Mouse (Mus musculus) embryonic facial prominence, embryonic 14.5 days (tissue): ENCODE measurements around the gene Pde10a. TPM values are rescaled to one million over a fixed set of nuclear protein-coding genes. Genes with fewer than 3 reads are reported as not detected.

Experiments
- ATAC-seq: fragments of 200-750 bp; cut with Nextera tagmentation; 2 replicates; pipeline ENCODE4 v1.8.0; 2017; ENCODE audit warnings: low read depth, moderate number of reproducible peaks, moderate TSS enrichment
- DNase-seq: peaks from one replicate; pipeline ENCODE4 v3.0.0-alpha.2; 2015; ENCODE audit warnings: low spot score
- H3K27ac ChIP-seq: fragments of 300-500 bp; sonication (generic); replicated peaks from 2 replicates; pipeline ENCODE4 v1.5.1; 2014; ENCODE audit warnings: low read depth, mild to moderate bottlenecking, low read length, moderate library complexity
- H3K27me3 ChIP-seq: fragments of 300-500 bp; sonication (generic); replicated peaks from 2 replicates; pipeline ENCODE4 v1.6.1; 2014; ENCODE audit warnings: low read length; ENCODE audit not compliant: control insufficient read depth, insufficient read depth
- H3K36me3 ChIP-seq: fragments of 300-500 bp; sonication (generic); 2 replicates; pipeline ENCODE4 v1.6.1; 2014; ENCODE audit warnings: low read length, mixed read lengths; ENCODE audit not compliant: control insufficient read depth, insufficient read depth
- H3K4me1 ChIP-seq: fragments of 300-500 bp; sonication (generic); 2 replicates; pipeline ENCODE4 v1.6.1; 2014; ENCODE audit warnings: antibody characterized with exemption, low read length; ENCODE audit not compliant: control insufficient read depth, insufficient read depth
- H3K4me2 ChIP-seq: fragments of 300-500 bp; sonication (generic); 2 replicates; pipeline ENCODE4 v1.6.1; 2014; ENCODE audit warnings: low read depth, mild to moderate bottlenecking, low read length, moderate library complexity, mixed read lengths
- H3K4me3 ChIP-seq: fragments of 300-500 bp; sonication (generic); 2 replicates; pipeline ENCODE4 v1.5.1; 2014; ENCODE audit warnings: low read depth, mild to moderate bottlenecking, low read length
- H3K9ac ChIP-seq: fragments of 300-500 bp; sonication (generic); 2 replicates; pipeline ENCODE4 v1.6.1; 2014; ENCODE audit warnings: low read depth, mild to moderate bottlenecking, low read length, moderate library complexity, mixed read lengths
- H3K9me3 ChIP-seq: fragments of 300-500 bp; sonication (generic); 2 replicates; pipeline ENCODE4 v1.6.1; 2016; ENCODE audit warnings: low read length; ENCODE audit not compliant: control insufficient read depth
- WGBS: fragments of 180-500 bp; shearing (Covaris S2); extraction: QIAGEN DNeasy Blood & Tissue Kit; methylation state at CpG from one replicate; pipeline ENCODE4 v1.1.7; 2014; 5-methylcytosine and 5-hydroxymethylcytosine counted together
- polyA plus RNA-seq: library from polyadenylated mRNA; unstranded; fragments of >200 nt; fragmentation: Nextera tagmentation; extraction: Ambion mirVana; gene quantifications from 2 replicates; pipeline ENCODE4 v1.2.1, GENCODE M21; 2014

The Pde10a gene
- polyA plus RNA-seq, 1 experiment from 2014 or later, result 2.3 TPM

DNA sequence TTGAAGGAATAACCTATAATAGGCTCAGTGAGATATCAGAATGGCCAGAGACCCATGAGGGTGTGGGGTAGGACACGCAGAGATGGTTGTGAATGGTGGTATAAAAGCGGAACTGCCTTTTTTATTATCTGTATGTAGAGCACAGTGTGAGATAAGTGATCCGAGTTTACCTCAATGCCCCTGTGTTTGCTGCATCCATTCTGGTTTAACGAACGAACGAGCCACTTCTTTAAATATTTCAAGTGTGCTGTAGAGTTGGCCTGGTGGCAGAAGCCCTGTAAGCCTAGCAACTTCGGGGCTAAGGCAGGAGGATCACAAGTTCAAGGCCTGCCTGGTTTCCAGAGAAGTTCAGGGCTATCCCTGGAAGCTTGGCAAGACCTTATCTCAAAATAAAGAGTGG is 346.2 kb downstream of the Pde10a start:
- no peak overlapping the region for H3K27ac ChIP-seq
- no peaks in the 10 kb centered on the region for H3K9me3 ChIP-seq
- H3K9ac ChIP-seq, result no peak overlapping the region
- no peak for ATAC-seq
- H3K4me2 ChIP-seq, result no peak overlapping the region
- H3K27me3 ChIP-seq, result no peaks in the 10 kb centered on the region
- peaks cover 5% of the 10 kb centered on the region; the same call in 1 of the 2 replicates for H3K4me1 ChIP-seq
- DNase-seq, result no peak
- 90% methylated on average over 7 of the region's 7 CpGs for WGBS
- H3K36me3 ChIP-seq, result no peaks in the 10 kb centered on the region
- H3K4me3 ChIP-seq, result no peak overlapping the region

- Histone ChIP-seq H3K9me3 (no peaks in the 10 kb centered on the region), H3K27me3 (no peaks in the 10 kb centered on the region), H3K9ac (no peak overlapping the region), H3K4me1 (peaks cover 5% of the 10 kb centered on the region; the same call in 1 of the 2 replicates), H3K4me3 (no peak overlapping the region), H3K4me2 (no peak overlapping the region), H3K27ac (no peak overlapping the region), H3K36me3 (no peaks in the 10 kb centered on the region)
- 41% methylated on average over 12 of the region's 12 CpGs for WGBS
- no peak; the same call in 1 of the 2 replicates for ATAC-seq
- DNase-seq, result no peak
Observed at GRCm38 (mm10) chr17:8871997-8872593, 346.9 kb downstream of the Pde10a start.

- no peaks in the 10 kb centered on the region for H3K9me3 ChIP-seq
- peaks cover 5% of the 10 kb centered on the region; the same call in 1 of the 2 replicates for H3K4me1 ChIP-seq
- DNase-seq (no peak), ATAC-seq (no peak)
- no peak overlapping the region for H3K27ac ChIP-seq
- WGBS, result 53% methylated on average over 8 of the region's 8 CpGs
- H3K9ac ChIP-seq, result no peak overlapping the region
- no peaks in the 10 kb centered on the region for H3K36me3 ChIP-seq
- no peaks in the 10 kb centered on the region for H3K27me3 ChIP-seq
- H3K4me3 ChIP-seq, result no peak overlapping the region
- no peak overlapping the region for H3K4me2 ChIP-seq
Observed at GRCm38 (mm10) chr17:8872611-8873010, 347.4 kb downstream of the Pde10a start.

DNA sequence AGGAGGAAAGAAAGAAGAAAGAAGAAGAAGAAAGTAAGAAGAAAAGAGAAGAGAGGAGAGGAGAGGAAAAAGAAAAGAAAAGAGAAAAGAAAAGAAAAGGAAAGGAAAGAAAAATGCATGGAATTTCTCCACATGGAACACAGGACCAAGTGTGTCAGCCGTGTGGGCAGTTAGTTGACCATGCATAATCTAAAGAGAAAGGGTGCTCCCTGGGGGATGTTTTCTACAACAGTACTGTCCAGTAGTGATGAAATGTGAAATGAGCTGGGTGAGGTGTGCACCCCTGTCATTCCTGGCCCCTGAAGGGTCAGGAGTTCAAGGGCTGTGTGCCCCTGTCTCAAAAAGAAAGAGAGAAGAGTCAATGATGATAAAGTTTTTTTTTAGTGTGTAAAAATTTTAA is 352.9 kb downstream of the Pde10a start:
- no peak overlapping the region for H3K9ac ChIP-seq
- no peaks in the 10 kb centered on the region for H3K36me3 ChIP-seq
- H3K4me3 ChIP-seq, result no peak overlapping the region
- H3K27ac ChIP-seq, result no peak overlapping the region
- no peaks in the 10 kb centered on the region for H3K4me1 ChIP-seq
- H3K4me2 ChIP-seq, result no peak overlapping the region
- H3K27me3 ChIP-seq, result no peaks in the 10 kb centered on the region
- 57% methylated on average over 1 of the region's 1 CpGs for WGBS
- no peak for ATAC-seq
- DNase-seq, result no peak
- H3K9me3 ChIP-seq, result no peaks in the 10 kb centered on the region

- no peak overlapping the region for H3K4me2 ChIP-seq
- no peaks in the 10 kb centered on the region for H3K4me1 ChIP-seq
- no peak overlapping the region for H3K4me3 ChIP-seq
- DNase-seq, result no peak
- no peaks in the 10 kb centered on the region for H3K9me3 ChIP-seq
- no peaks in the 10 kb centered on the region for H3K27me3 ChIP-seq
- H3K27ac ChIP-seq, result no peak overlapping the region
- no peak for ATAC-seq
- no peaks in the 10 kb centered on the region for H3K36me3 ChIP-seq
- no peak overlapping the region for H3K9ac ChIP-seq
- 84% methylated on average over 6 of the region's 6 CpGs for WGBS
Observed at GRCm38 (mm10) chr17:8881711-8882110, 356.5 kb downstream of the Pde10a start.

DNA sequence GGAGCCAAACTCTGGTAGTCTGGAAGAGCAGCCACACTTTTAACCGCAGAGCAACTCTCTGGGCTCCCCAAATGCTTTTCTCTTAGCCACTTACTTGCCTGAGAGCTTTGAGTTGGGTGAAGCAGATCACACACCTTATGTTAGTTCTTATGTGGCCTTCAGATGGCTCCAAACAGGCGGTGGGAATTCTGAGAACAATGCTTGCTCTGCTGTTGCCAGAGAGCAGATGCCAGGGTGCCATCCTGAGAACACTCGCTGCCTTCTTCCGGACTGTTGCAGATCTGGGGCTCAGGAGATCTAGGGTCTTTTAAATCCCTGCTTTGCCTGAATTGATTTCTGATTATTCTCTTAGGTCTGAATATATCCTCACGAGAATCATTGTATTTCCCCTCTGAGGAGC is 359.5 kb downstream of the Pde10a start:
- no peaks in the 10 kb centered on the region for H3K9me3 ChIP-seq
- H3K9ac ChIP-seq, result no peak overlapping the region
- ATAC-seq, result no peak
- no peaks in the 10 kb centered on the region for H3K27me3 ChIP-seq
- WGBS, result 74% methylated on average over 5 of the region's 5 CpGs
- no peak overlapping the region for H3K27ac ChIP-seq
- no peak for DNase-seq
- no peak overlapping the region for H3K4me2 ChIP-seq
- no peak overlapping the region for H3K4me3 ChIP-seq
- H3K4me1 ChIP-seq, result no peaks in the 10 kb centered on the region
- no peaks in the 10 kb centered on the region for H3K36me3 ChIP-seq

DNA sequence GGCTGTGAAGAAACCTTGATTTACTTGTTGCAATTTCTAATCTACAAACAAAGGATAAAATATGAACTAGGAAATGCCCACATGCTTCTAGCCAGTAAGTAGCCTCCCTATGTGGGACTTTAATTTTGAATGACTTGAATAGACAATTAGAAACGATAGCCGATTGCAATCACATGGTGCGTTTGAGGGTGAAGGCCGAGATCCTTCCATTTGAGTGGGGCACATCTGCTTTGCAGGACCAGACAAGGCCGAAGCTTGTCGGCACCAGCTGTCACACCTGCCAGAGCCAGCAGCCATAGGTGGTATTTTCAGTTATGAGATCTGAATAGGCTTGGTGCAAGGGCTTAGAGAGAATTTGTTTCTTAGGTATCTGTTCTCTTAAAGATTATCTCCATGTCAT is 360.7 kb downstream of the Pde10a start:
- Histone ChIP-seq H3K36me3 (no peaks in the 10 kb centered on the region), H3K27me3 (no peaks in the 10 kb centered on the region), H3K4me2 (no peak overlapping the region), H3K4me3 (no peak overlapping the region), H3K27ac (no peak overlapping the region), H3K4me1 (no peaks in the 10 kb centered on the region), H3K9ac (no peak overlapping the region), H3K9me3 (no peaks in the 10 kb centered on the region)
- DNase-seq, result no peak
- WGBS, result 71% methylated on average over 6 of the region's 6 CpGs
- no peak for ATAC-seq

DNA sequence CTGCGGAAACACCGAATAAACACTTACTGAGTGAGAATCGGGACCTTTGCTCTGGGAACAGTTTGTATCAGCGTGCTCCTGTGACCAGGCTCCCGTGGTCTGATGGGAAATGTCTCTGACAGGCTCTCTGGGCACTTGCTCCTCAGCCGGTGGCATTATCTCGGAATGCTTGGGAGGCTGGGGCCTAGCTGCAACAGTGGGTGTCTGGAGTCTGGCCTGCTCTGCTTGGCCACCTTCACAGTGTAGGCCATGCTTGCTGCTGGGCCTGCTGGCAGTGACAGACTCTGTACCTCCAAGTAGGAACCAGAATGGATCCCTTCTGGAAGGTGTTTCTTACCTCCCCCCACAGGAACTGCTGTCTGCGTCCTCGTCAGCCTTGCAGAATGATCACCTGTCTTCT is 362.9 kb downstream of the Pde10a start:
- Histone ChIP-seq H3K27ac (no peak overlapping the region), H3K27me3 (no peaks in the 10 kb centered on the region), H3K4me1 (no peaks in the 10 kb centered on the region), H3K4me3 (no peak overlapping the region), H3K4me2 (no peak overlapping the region), H3K36me3 (no peaks in the 10 kb centered on the region), H3K9ac (no peak overlapping the region), H3K9me3 (no peaks in the 10 kb centered on the region)
- DNase-seq, result no peak
- ATAC-seq, result no peak
- 64% methylated on average over 9 of the region's 9 CpGs for WGBS

DNA sequence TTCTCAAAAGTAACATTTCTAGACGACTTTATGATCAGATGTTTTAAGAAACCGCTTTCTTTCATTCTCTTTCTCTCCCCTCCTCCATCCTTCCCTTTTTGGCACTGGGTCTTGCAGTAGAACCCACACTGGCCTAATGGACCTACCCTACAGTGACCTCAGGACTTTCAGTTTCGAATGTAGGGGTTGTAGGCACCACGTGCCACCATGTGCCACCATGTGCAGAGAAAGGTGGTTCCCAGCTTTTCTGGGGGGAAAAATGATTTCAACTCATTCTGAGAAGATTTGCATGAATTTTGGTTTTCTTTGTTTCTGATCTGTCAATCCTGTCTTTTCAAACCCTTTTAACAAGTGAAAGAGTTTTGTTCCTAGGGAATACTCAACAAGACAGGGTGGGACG is 363.5 kb downstream of the Pde10a start:
- H3K27ac ChIP-seq, result no peak overlapping the region
- no peak for DNase-seq
- 81% methylated on average over 5 of the region's 5 CpGs for WGBS

More for the DNA sequence above, 363.5 kb downstream of the Pde10a start:
- no peak overlapping the region for H3K4me2 ChIP-seq
- no peak overlapping the region for H3K4me3 ChIP-seq
- no peaks in the 10 kb centered on the region for H3K27me3 ChIP-seq
- no peaks in the 10 kb centered on the region for H3K36me3 ChIP-seq
- H3K4me1 ChIP-seq, result no peaks in the 10 kb centered on the region
- ATAC-seq, result no peak
- H3K9me3 ChIP-seq, result no peaks in the 10 kb centered on the region
- H3K9ac ChIP-seq, result no peak overlapping the region
